Mouse (Mus musculus) neural tube, embryonic 12.5 days (tissue): ENCODE results near the gene Calcoco1. TPM values are rescaled to one million over a fixed set of nuclear protein-coding genes. Genes with fewer than 3 reads are reported as not detected.
A peak's percentile ranks its signal among the peaks of the same experiment; 100 is the strongest.

Source experiments
- ATAC-seq: fragments of 200-750 bp; cut with Nextera tagmentation; 2 replicates; pipeline ENCODE4 v1.8.0; 2017; ENCODE audit warnings: low read depth, mild to moderate bottlenecking, moderate TSS enrichment, moderate library complexity; ENCODE audit not compliant: low FRiP score
- H3K27ac ChIP-seq: fragments of 300-500 bp; sonication (generic); 2 replicates; pipeline ENCODE4 v1.5.1; 2016
- H3K27me3 ChIP-seq: fragments of 300-500 bp; sonication (generic); replicated peaks from 2 replicates; pipeline ENCODE4 v1.6.1; 2016; ENCODE audit warnings: mild to moderate bottlenecking
- H3K36me3 ChIP-seq: fragments of 300-500 bp; sonication (generic); 2 replicates; pipeline ENCODE4 v1.6.1; 2016; ENCODE audit warnings: mild to moderate bottlenecking
- H3K4me1 ChIP-seq: fragments of 300-500 bp; sonication (generic); 2 replicates; pipeline ENCODE4 v1.6.1; 2016
- H3K4me2 ChIP-seq: fragments of 300-500 bp; sonication (generic); replicated peaks from 2 replicates; pipeline ENCODE4 v1.6.1; 2016; ENCODE audit warnings: mild to moderate bottlenecking
- H3K4me3 ChIP-seq: fragments of 300-500 bp; sonication (generic); 2 replicates; pipeline ENCODE4 v1.5.1; 2016
- H3K9ac ChIP-seq: fragments of 300-500 bp; sonication (generic); 2 replicates; pipeline ENCODE4 v1.6.1; 2016; ENCODE audit warnings: mild to moderate bottlenecking
- H3K9me3 ChIP-seq: fragments of 300-500 bp; sonication (generic); 2 replicates; pipeline ENCODE4 v1.6.1; 2016; ENCODE audit warnings: mild to moderate bottlenecking
- WGBS: fragments of 180-500 bp; shearing (Covaris S2); methylation state at CpG from one replicate; pipeline ENCODE4 v1.1.7; 2016; 5-methylcytosine and 5-hydroxymethylcytosine counted together
- polyA plus RNA-seq: library from polyadenylated mRNA; unstranded; fragments of >200 nt; fragmentation: Nextera tagmentation; extraction: Ambion mirVana; gene quantifications from 2 replicates; pipeline ENCODE4 v1.2.1, GENCODE M21; 2016

Gene Calcoco1
- polyA plus RNA-seq, 1 experiment from 2014 or later: 47.3 TPM

DNA sequence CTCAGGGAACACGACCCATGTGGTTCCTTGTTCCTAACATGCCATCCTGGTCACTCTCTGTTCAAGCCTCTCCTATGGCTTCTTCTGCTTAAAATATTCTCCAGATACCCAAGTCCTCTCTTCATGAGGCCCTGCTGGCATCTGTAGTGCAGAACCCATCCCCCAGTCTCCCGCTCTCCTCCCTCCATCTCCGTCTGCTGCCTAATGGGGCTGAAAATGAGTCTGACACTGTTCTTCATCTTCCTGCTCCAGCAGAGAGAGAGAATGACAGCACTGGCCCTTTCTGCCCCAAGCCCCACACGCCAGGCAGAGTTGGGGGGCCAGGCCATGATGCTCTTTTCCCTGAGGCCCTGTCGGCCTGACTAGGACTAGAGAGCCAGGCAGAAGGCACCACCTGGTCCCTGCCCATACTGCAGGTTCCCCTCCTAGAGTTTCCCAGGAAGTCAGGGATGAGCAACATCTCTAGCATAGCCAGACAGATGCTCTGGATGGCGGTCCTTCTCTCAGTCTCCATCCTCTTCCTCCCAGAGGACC is 14.2 kb downstream of the Calcoco1 start:
- H3K4me2 ChIP-seq: 0 out of 2 replicates have a peak overlapping the region, but pooled peaks have one; percentile 9
- no peaks in the 10 kb centered on the region for H3K27me3 ChIP-seq
- peak; percentile 38; the same call in 1 of the 2 replicates for ATAC-seq
- peak overlapping the region; percentile 10; the same call in 1 of the 2 replicates for H3K27ac ChIP-seq
- H3K36me3 ChIP-seq: peaks cover 48% of the 10 kb centered on the region
- H3K9me3 ChIP-seq: no peaks in the 10 kb centered on the region
- 39% methylated on average over 6 of the region's 6 CpGs for WGBS
- no peak overlapping the region for H3K9ac ChIP-seq
- H3K4me1 ChIP-seq: peaks cover 31% of the 10 kb centered on the region
- no peak overlapping the region for H3K4me3 ChIP-seq

DNA sequence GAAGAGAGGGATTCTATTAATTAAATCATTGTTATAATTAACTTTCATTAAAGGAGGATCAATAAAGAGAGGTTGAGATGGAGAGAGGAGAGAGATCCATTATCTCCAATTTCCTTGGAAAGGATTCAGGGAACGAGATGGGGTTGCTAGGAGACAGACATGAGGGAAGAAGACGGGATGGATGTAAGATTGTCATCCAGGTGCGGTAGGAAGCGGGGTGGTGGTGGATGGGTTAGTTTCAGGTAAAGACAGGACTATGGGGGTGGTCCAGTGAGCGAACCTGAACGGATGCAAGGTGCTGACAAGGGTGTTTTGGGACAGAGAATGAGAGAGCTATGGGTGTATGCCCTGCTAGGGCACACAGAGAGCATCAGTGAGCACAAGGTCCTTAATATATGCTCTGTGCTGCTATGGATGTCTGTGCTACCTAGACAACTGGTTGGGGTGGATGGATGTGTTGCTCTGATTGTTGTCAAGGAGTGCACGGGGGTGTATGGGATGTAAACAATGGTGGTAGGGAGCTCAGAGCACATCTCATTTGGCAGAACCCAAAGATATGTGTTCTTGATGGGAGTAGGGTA is 16.0 kb downstream of the Calcoco1 start:
- WGBS: 67% methylated on average over 7 of the region's 7 CpGs
- no peak; the same call in 1 of the 2 replicates for ATAC-seq
- Histone ChIP-seq H3K4me3 (no peak overlapping the region), H3K9ac (no peak overlapping the region), H3K4me1 (peaks cover 31% of the 10 kb centered on the region), H3K27me3 (no peaks in the 10 kb centered on the region), H3K27ac (no peak overlapping the region), H3K36me3 (peaks cover 34% of the 10 kb centered on the region), H3K9me3 (no peaks in the 10 kb centered on the region), H3K4me2 (no peak overlapping the region)

DNA sequence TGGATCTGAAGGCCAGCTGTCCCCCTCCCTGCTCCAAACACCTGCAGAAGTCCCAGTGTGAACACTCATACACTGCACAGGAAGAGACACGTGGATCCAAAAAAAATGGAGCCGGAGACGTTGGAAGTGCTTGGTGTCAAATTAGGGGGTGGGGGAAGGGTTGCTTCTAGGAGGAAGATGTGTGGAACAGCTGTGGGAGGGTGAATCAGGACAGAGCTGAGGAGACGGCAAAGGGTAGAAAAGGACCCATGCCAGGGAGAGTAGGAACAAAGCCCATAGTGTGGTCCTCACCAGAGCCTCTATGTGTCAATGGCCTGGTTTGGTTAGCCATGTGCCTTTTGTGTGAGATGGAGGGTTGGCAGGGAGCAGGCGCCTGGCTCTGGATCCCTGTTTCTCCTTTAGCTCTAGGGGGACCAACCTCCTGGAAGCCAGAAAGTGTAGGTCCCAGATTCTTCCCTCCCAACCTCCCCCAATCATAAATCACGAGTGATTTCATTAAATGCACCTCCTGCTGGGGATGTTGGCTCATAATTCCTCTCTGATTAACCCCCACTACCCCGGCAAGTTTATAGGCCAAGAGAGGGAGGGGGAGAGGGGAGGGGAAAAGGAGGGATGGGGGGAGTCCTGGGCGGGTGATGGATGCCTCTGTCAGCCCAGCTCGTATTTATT is 16.6 kb downstream of the Calcoco1 start:
- no peaks in the 10 kb centered on the region for H3K9me3 ChIP-seq
- 38% methylated on average over 9 of the region's 9 CpGs for WGBS
- no peak overlapping the region for H3K9ac ChIP-seq
- no peak overlapping the region for H3K4me2 ChIP-seq
- H3K36me3 ChIP-seq: peaks cover 28% of the 10 kb centered on the region
- ATAC-seq: peak; percentile 37; the same call in 1 of the 2 replicates
- no peak overlapping the region for H3K27ac ChIP-seq
- H3K27me3 ChIP-seq: no peaks in the 10 kb centered on the region
- peaks cover 31% of the 10 kb centered on the region for H3K4me1 ChIP-seq
- H3K4me3 ChIP-seq: no peak overlapping the region

DNA sequence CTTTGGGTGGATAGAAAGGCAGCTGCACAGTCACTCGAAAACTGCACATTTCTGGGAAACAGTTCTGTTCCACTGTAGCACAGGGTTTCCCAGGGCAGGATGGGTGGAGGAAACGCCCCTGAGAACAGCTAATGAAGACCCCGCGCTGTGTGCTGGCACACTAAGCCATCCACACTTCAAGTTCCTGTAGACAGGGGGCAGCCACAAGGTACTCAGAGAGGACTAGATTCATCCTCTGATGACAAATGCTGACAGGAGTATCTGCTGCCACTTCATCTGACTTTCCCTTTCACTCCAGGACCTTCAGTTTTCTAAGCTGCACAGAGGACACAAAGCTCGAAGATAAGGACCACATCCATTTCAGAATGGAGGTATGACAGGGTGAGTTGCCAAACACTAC is 17.2 kb downstream of the Calcoco1 start:
- H3K9ac ChIP-seq: no peak overlapping the region
- peaks cover 31% of the 10 kb centered on the region for H3K4me1 ChIP-seq
- H3K27me3 ChIP-seq: no peaks in the 10 kb centered on the region; the same call in 1 of the 2 replicates
- peaks cover 22% of the 10 kb centered on the region for H3K36me3 ChIP-seq
- no peak for ATAC-seq
- WGBS: 75% methylated on average over 5 of the region's 5 CpGs
- H3K27ac ChIP-seq: no peak overlapping the region
- H3K4me3 ChIP-seq: no peak overlapping the region
- H3K9me3 ChIP-seq: no peaks in the 10 kb centered on the region
- H3K4me2 ChIP-seq: no peak overlapping the region

DNA sequence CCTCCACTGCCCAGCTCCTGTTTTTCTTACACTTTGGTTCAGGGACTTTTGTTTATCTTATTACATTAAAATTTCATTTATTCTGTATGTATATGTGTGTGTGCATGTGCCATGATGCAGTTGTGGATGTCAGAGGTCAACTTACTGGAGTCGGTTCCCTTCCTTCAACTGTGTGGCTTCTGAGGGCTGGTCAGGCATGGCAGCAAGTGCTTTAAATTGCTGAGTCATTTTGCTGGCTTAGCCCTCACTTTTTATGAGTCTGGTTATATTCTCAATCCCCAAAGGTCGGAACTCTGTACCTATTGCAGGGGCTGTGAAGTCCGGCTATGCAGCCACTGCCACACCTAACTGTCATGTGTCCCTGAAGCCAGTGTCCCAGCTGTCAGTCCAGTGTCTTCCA is 19.0 kb downstream of the Calcoco1 start:
- Histone ChIP-seq H3K9ac (no peak overlapping the region), H3K36me3 (peaks cover 4% of the 10 kb centered on the region), H3K9me3 (no peaks in the 10 kb centered on the region), H3K27me3 (peaks cover 6% of the 10 kb centered on the region), H3K27ac (no peak overlapping the region), H3K4me3 (no peak overlapping the region), H3K4me1 (peaks cover 25% of the 10 kb centered on the region), H3K4me2 (no peak overlapping the region)
- 87% methylated on average over 3 of the region's 3 CpGs for WGBS
- ATAC-seq: no peak

DNA sequence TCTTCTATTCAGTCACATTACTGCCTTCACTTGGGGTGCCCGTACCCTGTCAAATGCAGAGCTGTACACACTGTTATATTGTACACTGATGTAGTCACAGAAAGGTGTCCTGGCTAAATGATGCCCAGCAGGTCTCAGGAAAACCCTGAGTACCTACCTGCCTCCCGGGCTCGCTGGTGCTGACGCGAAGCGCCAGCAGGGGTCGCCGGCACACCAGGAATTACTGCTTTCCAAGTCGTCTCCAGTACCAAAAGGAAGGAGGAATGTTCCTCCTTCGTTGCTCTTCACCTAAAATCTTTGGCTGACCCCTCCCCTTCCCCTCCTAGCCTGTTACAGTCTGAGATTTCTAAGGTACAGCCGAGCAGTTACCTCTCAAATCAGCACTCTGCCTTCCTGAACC is 23.8 kb downstream of the Calcoco1 start:
- Histone ChIP-seq H3K4me2 (no peak overlapping the region), H3K27me3 (peaks cover 53% of the 10 kb centered on the region), H3K36me3 (no peaks in the 10 kb centered on the region), H3K4me3 (no peak overlapping the region), H3K4me1 (peaks cover 14% of the 10 kb centered on the region), H3K9ac (no peak overlapping the region), H3K27ac (no peak overlapping the region), H3K9me3 (no peaks in the 10 kb centered on the region)
- no peak for ATAC-seq
- 3% methylated on average over 11 of the region's 11 CpGs for WGBS

DNA sequence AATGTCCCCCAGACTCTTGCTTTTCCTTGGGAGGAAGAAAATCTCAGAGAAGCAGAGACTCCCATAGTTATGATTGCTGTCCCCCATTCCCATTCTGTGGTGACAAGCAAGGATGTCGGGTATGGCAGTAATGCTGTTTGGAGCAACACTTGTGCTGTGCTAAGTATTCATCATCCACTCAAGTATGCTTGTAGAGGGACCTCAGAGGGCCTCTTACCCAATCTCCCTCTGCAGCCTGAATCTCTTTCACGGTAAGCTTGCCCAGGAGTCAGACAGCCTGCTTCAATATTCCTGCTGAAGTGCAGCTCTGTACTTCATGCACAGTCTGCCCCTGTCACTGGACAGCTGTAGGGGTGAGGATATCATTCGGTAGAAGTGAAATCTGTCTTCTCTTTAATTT is 25.1 kb downstream of the Calcoco1 start:
- no peaks in the 10 kb centered on the region for H3K36me3 ChIP-seq
- no peak for ATAC-seq
- H3K4me3 ChIP-seq: no peak overlapping the region
- H3K9ac ChIP-seq: no peak overlapping the region
- no peaks in the 10 kb centered on the region for H3K9me3 ChIP-seq
- 43% methylated on average over 3 of the region's 3 CpGs for WGBS
- peaks cover 58% of the 10 kb centered on the region for H3K27me3 ChIP-seq
- H3K27ac ChIP-seq: no peak overlapping the region
- peaks cover 23% of the 10 kb centered on the region for H3K4me1 ChIP-seq
- no peak overlapping the region for H3K4me2 ChIP-seq

DNA sequence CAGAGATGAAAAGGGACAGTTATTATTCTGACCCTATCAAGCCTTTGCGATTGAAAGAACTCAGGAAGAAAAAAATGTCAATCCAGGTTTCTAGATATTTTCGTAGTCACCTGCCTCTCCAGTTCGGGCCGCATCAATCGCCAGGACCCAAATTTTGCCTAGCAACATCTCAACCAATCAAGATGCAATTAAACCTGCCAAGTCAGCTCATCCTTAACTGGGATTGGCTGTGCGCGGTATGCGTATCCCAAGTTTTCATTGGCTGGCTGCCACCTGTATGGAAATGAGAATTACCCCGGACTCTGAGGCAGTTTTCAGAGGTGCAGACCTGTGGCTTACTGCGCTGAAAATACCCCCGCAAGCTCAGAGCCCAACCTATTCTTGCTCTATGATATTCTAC is 28.4 kb downstream of the Calcoco1 start:
- ATAC-seq: peak; percentile 43; the same call in 1 of the 2 replicates
- H3K9me3 ChIP-seq: no peaks in the 10 kb centered on the region
- H3K4me3 ChIP-seq: peak overlapping the region; percentile 38; the same call in 1 of the 2 replicates
- H3K4me1 ChIP-seq: peaks cover 29% of the 10 kb centered on the region
- no peak overlapping the region for H3K9ac ChIP-seq
- under 1% methylated on average over 11 of the region's 11 CpGs for WGBS
- H3K27ac ChIP-seq: 0 out of 2 replicates have a peak overlapping the region, but pooled peaks have one; percentile 58
- H3K36me3 ChIP-seq: no peaks in the 10 kb centered on the region
- H3K4me2 ChIP-seq: peak overlapping the region; percentile 69
- H3K27me3 ChIP-seq: peaks cover 71% of the 10 kb centered on the region

DNA sequence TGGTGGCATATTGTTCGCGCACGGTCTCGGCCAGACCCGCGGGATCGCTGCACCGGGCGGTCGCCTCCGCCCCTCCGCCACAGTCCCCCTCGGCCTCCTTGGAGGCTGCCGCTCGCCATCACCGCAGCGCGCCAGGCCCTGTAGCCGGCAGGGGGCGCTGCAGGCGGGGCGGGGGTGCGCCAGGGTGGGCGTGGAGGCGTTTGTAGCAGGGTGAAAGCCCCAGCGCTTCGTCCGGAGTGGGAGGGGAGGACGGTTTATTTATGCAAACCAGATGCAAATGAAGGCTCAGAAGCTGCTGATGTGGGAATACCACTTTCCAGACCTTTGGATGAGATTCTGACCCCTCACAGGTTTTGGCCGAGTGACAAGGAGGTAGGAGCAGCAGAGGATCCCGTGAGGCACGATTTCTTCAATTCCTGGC is 29.0 kb downstream of the Calcoco1 start:
- under 1% methylated on average over 32 of the region's 32 CpGs for WGBS
- H3K4me3 ChIP-seq: peak overlapping the region; percentile 38
- peaks cover 72% of the 10 kb centered on the region for H3K27me3 ChIP-seq
- no peaks in the 10 kb centered on the region for H3K9me3 ChIP-seq
- H3K27ac ChIP-seq: peak overlapping the region; percentile 58
- ATAC-seq: peak; percentile 85
- no peaks in the 10 kb centered on the region for H3K36me3 ChIP-seq
- peaks cover 29% of the 10 kb centered on the region for H3K4me1 ChIP-seq
- H3K9ac ChIP-seq: peak overlapping the region; percentile 50; the same call in 1 of the 2 replicates
- H3K4me2 ChIP-seq: peak overlapping the region; percentile 69

DNA sequence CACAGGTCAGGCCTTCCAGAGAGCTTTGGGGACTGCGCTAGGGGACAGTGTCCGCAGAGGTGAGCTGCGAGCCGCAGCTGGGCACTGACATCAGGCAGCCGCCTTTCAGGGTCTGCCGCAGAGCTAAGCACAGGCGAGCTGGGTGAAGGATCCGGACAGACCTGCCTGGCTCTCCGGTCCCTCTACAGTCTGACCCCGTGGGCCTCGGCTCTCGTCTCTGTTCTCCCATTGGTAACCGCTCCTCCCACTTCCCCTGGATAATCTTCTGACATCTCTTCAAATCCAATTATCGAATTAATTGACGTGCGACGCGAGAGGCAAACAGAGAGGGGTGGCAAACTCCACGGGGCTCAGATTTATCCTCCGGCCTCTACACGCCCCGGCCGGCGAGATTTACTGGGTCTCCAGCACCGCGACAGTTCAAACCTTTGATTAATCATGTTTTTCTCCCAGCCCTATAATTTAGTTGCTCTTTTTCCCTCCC is 29.6 kb downstream of the Calcoco1 start:
- Histone ChIP-seq H3K27me3 (peaks cover 69% of the 10 kb centered on the region), H3K4me3 (peak overlapping the region; percentile 38), H3K4me2 (peak overlapping the region; percentile 69), H3K27ac (peak overlapping the region; percentile 51), H3K9ac (0 out of 2 replicates have a peak overlapping the region, but pooled peaks have one; percentile 50), H3K9me3 (no peaks in the 10 kb centered on the region), H3K36me3 (no peaks in the 10 kb centered on the region), H3K4me1 (peaks cover 29% of the 10 kb centered on the region)
- WGBS: under 1% methylated on average over 26 of the region's 26 CpGs
- peak; percentile 42 for ATAC-seq

DNA sequence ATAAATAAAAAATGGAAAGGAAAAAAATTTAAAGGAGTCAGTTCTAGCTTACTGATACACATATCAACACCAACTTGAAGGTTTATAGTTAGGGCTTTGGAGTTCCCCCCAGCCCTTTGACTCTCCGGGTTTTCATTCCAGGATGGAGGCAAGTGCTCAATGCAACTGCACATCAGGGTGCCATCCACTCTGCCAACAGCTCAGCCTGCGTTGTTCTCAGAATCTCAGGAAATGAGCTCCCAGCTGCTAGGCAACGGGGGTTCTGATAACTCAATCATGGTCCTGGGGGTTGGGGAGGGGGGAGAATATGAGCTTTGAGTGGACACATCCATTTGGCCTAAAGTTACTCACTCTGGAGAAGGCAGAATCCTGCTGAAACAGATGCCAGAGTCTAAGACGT is 36.2 kb downstream of the Calcoco1 start:
- ATAC-seq: no peak
- Histone ChIP-seq H3K27ac (no peak overlapping the region), H3K4me1 (peaks cover 7% of the 10 kb centered on the region), H3K9ac (no peak overlapping the region), H3K4me2 (no peak overlapping the region), H3K9me3 (no peaks in the 10 kb centered on the region), H3K27me3 (peaks cover 19% of the 10 kb centered on the region; the same call in 1 of the 2 replicates), H3K4me3 (no peak overlapping the region), H3K36me3 (no peaks in the 10 kb centered on the region)
- 11% methylated on average over 4 of the region's 4 CpGs for WGBS

DNA sequence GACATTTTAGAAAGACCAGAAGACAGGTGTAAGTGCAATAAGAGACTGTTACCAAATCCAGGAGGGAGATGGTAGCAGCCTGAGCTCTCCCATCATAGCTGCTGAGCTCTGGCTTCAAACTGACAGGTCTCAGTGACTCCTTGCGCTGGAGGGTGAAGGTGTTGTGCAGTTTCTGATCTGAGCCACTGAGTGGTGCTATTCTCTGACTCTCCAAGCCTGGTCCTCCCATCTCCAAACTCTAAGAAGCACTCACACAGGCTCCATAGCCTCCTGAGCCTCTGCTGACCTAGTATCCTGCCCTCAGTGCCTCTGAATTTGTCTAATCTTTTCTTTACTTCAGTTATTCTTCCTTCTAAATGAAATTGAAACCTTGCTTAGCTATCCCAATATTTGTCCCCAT is 38.3 kb downstream of the Calcoco1 start:
- no peaks in the 10 kb centered on the region for H3K9me3 ChIP-seq
- H3K27ac ChIP-seq: no peak overlapping the region
- H3K4me3 ChIP-seq: no peak overlapping the region
- no peaks in the 10 kb centered on the region for H3K36me3 ChIP-seq
- no peak for ATAC-seq
- peaks cover 12% of the 10 kb centered on the region; the same call in 1 of the 2 replicates for H3K27me3 ChIP-seq
- H3K9ac ChIP-seq: no peak overlapping the region
- H3K4me2 ChIP-seq: no peak overlapping the region
- peaks cover 7% of the 10 kb centered on the region for H3K4me1 ChIP-seq
- WGBS: 10% methylated on average over 1 of the region's 1 CpGs
